Mouse (Mus musculus) NIH3T3 (cell line): ENCODE measurements at regions not wholly inside any gene's neighbourhood (a gene's known extent, or its start where the extent isn't known, plus 50 kb on each side); places are given as distances from the start of the nearest gene placed in this dataset.

Source experiments
- DNase-seq: peaks from one replicate; pipeline ENCODE4 v3.0.0-alpha.2; 2012; ENCODE audit warnings: low read depth

DNA sequence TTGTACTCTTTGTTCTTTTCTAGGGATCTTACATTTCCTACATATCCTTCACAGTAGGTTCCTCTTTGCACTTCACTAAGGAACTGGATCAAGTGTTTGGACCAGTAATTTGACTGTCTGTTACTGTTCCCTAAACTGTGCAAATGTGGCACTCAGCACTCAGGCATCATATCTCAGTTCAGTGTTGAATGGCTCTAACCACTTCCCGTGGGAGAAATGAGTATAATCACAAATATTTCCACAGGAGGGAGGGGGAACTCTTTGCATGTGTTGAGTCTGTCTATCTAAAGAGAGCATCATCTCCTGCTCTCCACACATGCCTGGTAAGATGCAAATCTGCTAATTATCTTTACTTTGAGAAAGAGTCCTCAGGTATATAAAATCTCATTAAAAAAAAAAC, 588.5 kb downstream of the Plod2 start:
- no peak for DNase-seq

DNA sequence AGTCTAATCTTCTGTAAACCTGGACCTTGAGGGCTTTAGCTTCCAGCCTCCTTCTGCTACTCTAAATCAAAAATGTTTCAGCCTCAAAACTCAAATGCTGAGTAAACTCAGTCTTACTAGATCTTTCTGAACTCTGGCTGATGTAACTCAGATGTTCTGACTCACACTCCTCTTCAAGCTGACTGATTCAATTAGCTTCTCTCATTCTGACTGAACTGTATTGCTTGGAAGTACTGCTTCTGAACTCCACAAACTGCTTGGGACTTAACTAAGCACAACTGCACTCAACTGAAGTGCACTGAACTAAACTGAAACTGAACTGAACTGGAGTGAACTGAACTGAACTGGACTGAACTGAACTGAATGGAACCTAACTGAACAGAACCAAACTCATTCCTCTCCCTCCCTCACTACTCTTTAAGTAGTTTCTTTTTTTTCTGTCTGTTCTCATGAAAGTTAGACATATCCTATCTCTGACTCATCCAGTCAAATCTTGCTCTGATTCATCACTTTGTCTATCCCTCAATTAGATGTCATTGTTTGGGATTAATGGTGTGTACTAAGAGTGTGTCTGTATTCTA, 589.7 kb downstream of the Plod2 start:
- DNase-seq = no peak

DNA sequence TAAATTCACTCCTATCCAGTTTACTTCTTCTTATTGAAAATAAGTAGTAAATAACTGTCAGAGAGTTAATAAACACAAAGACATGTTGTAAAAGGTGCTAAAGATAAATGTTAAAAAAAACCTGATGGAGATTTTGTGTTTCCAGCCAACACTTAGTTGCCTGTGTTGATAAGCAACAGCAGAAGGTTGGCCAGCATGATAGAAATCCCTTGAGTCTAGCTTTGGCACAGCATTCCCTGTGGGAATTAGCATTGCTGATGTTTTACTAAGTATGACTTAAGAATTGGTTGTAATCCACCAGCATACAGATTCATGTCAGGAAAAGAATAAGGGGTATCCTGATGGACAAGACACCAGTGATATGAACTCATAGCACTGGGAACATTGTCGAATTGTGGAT, 594.3 kb downstream of the Plod2 start:
- no peak for DNase-seq

DNA sequence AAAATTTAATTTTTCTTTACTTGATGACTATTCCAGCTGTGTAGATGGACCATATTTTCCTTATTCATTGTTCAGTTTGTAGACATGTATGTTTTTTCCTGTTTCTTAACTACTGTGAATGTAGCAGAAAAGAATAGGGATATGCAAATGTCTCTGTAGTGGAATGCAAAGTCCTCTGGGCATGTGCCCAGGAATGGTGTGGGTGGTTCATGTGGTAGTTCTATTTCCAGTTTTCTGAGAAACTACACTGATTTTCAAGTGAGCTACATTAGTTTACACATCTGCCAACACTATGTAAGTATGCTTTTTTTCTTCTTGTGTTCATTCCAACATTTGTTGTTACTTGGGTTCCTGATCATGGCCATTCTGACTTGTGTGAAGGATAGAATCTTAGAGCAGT, 628.0 kb downstream of the Plod2 start:
- DNase-seq = no peak

DNA sequence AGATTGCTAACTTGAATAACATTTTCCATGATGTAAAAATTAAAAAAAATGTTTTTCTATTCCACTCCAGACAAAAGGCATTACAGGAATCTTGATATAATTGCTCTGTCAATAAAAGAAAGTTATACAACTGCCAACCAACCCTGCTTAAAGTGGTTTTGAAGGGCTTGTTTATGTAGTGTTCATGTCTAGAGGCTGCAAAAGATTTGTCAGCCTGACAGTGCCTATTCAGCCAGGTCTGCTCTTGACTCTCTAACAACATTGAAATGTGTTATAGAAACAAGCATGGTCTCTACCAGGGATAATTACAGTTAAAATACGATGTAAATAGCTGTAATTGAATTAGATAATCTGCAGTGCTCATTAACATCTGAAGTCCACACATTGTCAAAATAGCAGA, 644.6 kb downstream of the Plod2 start:
- DNase-seq = no peak

DNA sequence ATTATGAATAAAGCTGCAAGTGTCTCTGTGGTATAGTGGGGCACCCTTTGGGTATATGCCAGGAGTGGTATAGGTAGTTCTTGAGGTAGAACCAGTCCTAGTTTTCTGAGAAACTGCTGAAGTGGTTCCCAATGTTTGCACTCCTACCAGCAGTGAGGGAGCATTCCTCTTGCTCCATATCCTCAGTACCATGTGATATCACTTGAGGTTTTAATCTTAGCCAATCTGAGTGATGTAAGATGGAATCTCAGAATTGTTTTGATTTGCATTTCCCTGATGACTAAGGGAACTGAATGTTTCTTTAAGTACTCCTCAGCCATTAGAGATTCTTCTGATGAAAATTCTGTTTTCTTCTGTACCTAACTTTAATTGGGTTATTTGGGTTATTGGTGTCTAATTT, 690.5 kb downstream of the Plod2 start:
- DNase-seq = no peak

DNA sequence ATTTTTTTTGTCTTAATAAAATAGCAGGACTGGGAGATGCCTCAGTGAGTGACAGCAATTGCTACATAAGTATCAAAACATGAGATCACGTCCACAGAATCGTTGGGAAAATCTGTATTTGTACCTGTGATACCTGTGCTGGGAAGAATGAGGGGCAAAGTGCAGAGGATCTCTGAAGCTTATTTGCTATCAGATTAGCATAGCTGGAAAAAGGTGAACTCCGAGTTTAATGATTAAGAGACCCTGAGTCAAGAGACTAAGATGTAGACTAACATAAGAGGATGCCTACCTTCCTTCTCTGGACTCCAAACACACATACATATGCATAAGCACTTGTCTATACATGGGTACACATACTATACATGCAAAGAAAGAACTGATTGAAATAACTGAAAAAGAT, 710.1 kb downstream of the Plod2 start:
- DNase-seq = no peak

DNA sequence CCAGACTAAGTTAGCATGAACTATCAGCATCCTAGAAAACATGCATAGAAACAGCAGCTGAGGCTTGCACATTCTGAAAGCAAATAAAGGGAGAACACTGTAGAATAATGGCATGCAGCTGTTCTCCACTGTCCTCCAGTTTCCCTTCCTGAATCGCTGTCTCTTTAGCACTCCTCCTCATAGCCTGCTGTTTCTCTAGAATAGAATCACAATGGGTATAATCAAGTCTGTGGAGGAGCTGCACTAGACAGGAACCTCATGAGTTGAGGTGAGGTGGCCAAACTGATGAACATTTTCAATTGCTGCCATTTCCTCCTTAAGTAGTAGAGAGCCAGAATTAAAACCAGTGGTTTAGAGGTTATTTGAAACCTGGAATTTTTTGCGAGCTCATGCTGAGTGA, 755.3 kb downstream of the Plod2 start:
- DNase-seq = no peak

DNA sequence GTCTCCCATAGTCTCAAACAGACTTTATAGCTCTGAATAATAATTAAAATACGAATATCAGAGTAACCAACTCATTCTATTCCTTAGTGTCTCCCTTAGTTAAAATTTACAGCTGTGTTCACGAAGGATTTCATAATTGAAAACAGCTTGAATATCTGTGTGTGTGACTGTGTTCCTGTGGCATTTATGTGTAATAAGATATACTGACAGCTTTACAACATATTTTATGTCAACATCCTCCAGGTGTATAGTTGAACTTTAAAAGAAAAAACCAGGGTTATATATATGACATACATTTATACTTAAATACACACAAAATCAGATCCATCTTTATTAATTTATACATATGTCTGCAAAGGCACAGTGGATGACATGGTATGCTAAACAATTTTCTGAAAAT, 764.7 kb downstream of the Plod2 start:
- DNase-seq = no peak

DNA sequence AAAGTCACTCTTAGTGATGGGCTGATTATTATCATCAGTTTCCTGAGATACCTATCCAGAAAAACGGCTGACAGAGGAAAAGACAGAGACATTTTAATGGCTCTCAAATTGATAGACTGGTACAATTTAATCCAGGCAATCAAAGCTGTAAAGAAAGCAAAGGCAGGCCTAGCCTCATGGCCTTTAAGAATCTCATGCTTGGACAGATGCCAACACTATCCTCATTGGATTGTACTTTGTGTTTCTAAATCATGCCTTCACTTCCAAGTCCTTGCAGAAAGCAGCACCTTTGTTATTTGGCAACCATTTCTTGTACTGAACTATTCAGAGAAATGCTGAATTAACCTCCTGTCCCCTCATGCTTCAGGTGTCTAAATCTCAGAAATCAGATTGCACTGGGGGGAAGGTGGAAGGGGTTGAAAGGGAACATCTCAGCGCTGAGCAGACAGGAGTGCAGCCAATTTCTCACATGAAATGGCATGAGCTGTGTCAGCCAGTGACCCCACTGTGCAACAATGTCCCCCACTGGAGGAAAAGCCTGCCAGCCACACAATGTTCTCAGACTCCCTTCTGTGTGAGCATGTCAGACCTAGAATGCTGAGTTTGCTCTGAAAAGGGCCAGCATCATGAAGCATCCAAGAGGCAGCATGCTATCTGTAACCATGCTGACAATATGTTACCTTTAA, 787.1 kb downstream of the Plod2 start:
- DNase-seq = no peak
